Mouse (Mus musculus) megakaryocyte, embryonic 14.5 days (primary cell): ENCODE measurements at regions not wholly inside any gene's neighbourhood (a gene's known extent, or its start where the extent isn't known, plus 50 kb on each side); places are given as distances from the start of the nearest gene placed in this dataset.
A peak's percentile ranks its signal among the peaks of the same experiment; 100 is the strongest.

Experiments used
- H3K27me3 ChIP-seq: replicated peaks from 2 replicates; pipeline ENCODE3; 2012; ENCODE audit warnings: inconsistent platforms
- H3K36me3 ChIP-seq: replicated peaks from 2 replicates; pipeline ENCODE3; 2012; ENCODE audit warnings: low read length, inconsistent platforms, mixed read lengths
- H3K4me1 ChIP-seq: 2 replicates; pipeline ENCODE4 v1.6.1; 2012; ENCODE audit warnings: inconsistent platforms
- H3K4me3 ChIP-seq: replicated peaks from 2 replicates; pipeline ENCODE3; 2012; ENCODE audit warnings: moderate library complexity, mild to moderate bottlenecking, inconsistent platforms
- H3K9me3 ChIP-seq: 2 replicates; pipeline ENCODE4 v1.6.1; 2012; ENCODE audit warnings: inconsistent platforms
- FLI1 ChIP-seq: IDR thresholded peaks from 2 replicates; pipeline ENCODE4 v1.6.1; 2012; ENCODE audit warnings: low read length, inconsistent platforms, mixed read lengths
- GATA1 ChIP-seq: IDR thresholded peaks from 3 replicates; pipeline ENCODE4 v1.6.1; 2012; ENCODE audit warnings: mixed read lengths, low read length, inconsistent platforms, borderline replicate concordance

DNA sequence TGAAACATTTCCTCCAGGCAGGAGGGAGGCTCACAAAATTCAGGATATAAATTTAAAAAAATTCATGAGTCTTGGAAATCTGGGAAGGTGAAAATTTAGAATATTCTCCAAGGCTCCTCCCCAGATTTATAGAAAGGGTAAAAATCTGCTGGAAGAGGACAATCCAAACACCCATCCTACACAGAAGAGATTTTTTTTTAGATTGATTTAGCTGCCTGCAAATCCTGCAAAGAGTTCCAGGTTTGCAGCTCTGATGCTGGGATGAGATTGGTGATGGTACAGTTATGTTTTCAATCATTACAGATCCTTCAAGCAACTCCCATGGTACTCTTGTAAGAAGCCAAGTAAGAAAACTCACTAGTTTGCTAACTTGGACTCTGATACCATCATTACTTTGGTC is 127.8 kb downstream of the Otor start:
- Histone ChIP-seq H3K4me1 (no peaks in the 10 kb centered on the region), H3K27me3 (no peaks in the 10 kb centered on the region), H3K4me3 (no peak overlapping the region), H3K9me3 (no peaks in the 10 kb centered on the region), H3K36me3 (no peaks in the 10 kb centered on the region)
- TF ChIP-seq FLI1 = no peak

DNA sequence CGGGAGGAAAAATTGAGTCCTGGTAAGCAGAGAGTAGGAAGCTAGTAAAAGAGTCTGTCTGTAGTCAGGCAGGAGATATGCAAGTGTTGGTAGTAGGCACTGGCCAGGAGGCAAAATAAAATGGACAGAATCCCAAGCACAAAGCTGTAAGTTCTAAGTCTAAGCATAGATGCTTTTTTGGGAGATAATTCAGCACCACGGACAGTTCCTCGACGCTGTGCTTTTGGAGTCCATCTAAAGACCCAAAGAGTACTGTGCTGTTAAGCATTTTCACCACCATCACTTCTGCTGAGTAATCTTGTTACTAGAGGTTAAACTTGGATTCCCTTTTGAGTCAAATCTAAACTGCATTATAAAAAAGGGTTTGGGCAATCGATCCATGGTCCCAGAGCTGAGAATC is 128.9 kb downstream of the Otor start:
- no peak overlapping the region for H3K4me3 ChIP-seq
- no peaks in the 10 kb centered on the region for H3K9me3 ChIP-seq
- H3K27me3 ChIP-seq = no peaks in the 10 kb centered on the region
- no peaks in the 10 kb centered on the region for H3K4me1 ChIP-seq
- no peaks in the 10 kb centered on the region for H3K36me3 ChIP-seq
- TF ChIP-seq FLI1 = no peak
- no peak for TF ChIP-seq GATA1

DNA sequence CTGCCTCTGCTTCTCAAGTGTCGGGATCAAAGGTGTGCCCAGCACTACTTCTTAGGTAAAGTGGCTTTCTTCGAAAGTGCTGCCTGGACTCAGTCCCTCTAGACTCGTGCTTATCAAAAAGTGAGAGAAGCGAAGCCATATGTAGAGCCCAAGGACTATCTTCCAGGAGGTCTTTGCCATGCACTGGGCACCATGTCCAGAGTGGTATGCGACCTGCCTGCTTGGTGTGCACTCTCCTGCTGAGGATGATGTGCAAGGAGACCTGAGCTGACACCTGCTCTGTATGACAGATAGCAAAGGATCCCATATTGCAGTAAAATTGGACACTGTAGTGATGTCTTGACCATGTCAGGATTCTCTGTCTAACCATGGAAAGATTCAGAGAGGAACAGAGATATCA is 139.0 kb downstream of the Otor start:
- Histone ChIP-seq H3K27me3 (no peaks in the 10 kb centered on the region), H3K36me3 (no peaks in the 10 kb centered on the region), H3K9me3 (peaks cover 61% of the 10 kb centered on the region), H3K4me1 (no peaks in the 10 kb centered on the region), H3K4me3 (peak overlapping the region; percentile 29)
- TF ChIP-seq FLI1 (no peak), GATA1 (no peak)

DNA sequence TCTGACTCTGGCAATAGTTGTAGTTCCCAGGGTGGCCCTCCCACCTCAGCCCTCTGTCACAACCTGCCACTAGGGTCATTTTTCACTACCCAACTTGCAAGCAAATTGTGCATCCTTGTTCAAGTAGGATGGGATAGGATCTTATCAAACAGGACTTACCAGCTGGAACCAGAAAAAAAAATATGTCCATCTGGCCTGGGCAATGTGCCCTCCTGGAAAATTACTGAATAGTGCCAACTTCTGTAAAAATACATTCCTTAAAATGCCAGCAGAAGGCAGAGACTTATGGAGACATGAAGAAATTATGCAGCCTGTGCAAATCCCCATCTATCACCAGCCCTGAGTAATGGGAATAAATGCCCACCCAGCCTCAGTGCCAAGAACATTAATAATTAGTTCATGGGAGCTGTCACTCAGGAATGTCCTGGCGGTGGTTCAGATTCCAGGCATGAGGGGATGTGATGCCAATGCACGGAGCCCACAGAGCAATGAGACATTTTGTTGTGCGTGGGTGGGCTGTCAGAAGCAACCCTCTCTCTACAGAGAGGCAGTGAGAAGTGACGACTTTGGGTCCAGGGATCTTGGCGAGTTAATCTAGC is 139.6 kb downstream of the Otor start:
- Histone ChIP-seq H3K9me3 (peaks cover 62% of the 10 kb centered on the region), H3K4me1 (no peaks in the 10 kb centered on the region), H3K36me3 (no peaks in the 10 kb centered on the region), H3K27me3 (no peaks in the 10 kb centered on the region), H3K4me3 (no peak overlapping the region)
- TF ChIP-seq GATA1 (no peak), FLI1 (no peak)

DNA sequence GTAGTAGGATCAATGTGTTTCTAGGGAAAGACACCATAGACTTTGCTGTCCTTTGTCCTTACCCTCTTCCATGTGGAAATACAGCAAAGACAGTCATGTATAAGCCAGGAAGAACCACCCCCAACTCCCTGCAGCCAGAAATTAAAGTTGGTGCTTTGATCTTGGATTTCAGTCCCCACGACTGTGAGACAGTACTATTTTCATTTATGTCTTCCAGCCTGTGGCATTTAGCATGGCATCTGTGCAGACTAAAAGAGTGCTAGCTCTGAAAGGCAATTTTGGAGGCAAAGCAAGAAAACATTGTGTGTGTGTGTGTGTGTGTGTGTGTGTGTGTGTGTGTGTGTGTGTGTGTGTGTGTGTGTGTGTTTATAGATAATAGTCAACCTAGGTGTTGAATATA is 144.1 kb downstream of the Otor start:
- TF ChIP-seq FLI1 = no peak
- no peak for TF ChIP-seq GATA1
- H3K9me3 ChIP-seq = peaks cover 47% of the 10 kb centered on the region
- H3K4me1 ChIP-seq = no peaks in the 10 kb centered on the region
- no peaks in the 10 kb centered on the region for H3K36me3 ChIP-seq
- H3K27me3 ChIP-seq = no peaks in the 10 kb centered on the region
- no peak overlapping the region for H3K4me3 ChIP-seq

DNA sequence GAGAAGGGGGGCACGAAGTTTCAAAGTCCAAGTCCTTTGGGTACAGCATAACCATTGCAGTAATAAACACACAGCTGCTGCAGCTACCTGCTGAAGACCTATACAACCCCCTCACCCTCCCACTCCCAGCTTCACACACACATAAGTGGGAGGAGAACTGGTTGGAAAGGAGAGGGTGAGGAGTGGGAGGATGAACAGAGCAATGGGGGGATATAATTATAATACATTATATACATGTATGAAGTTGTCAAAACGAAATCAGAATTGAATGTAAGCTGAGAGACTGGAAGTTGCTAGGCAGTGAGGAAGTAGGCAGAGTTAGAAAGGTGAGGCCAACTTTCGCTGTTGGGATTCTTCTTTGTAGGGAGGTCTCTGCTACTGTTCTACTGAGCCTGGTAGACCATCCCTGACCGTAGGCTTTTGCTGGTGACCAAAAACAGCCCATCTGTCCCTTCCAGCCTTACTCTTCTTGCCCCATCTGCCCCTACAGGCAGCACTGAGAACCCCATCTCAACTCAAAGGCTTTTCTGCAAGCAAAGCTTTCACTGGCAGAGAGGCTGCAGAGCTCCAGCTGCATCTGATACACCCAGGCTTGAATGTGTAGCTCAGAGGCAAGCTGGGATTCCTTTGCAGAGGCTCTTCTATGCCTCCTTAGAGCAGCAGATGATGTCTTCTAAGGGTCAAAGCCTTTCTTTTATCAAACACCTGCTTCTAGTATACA is 146.3 kb downstream of the Otor start:
- H3K4me3 ChIP-seq = no peak overlapping the region
- H3K36me3 ChIP-seq = no peaks in the 10 kb centered on the region
- H3K9me3 ChIP-seq = peaks cover 36% of the 10 kb centered on the region
- H3K27me3 ChIP-seq = no peaks in the 10 kb centered on the region
- H3K4me1 ChIP-seq = no peaks in the 10 kb centered on the region
- TF ChIP-seq GATA1 = no peak
- TF ChIP-seq FLI1 = no peak

DNA sequence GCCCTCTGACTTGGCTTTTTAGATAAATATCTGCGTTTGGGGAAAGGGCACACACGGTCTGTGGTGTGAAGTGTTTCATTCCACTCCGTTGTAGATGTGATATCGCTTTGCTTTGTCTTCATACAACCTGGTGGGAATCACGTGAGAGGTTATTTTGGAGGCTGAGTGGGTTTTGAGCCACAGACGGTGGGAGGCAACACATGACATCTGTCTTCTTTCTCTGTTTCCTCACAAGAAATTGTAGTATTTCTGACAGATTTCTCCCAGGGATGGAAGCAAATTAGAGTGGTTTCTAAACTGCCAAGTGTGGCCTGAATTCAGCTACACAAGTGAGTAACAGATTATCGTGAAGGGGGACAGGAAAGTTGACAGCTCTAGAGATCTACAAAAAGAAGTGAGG is 155.5 kb downstream of the Otor start:
- H3K27me3 ChIP-seq = no peaks in the 10 kb centered on the region
- no peaks in the 10 kb centered on the region for H3K36me3 ChIP-seq
- H3K4me1 ChIP-seq = no peaks in the 10 kb centered on the region
- H3K4me3 ChIP-seq = no peak overlapping the region
- TF ChIP-seq GATA1 (no peak), FLI1 (no peak)
- H3K9me3 ChIP-seq = no peaks in the 10 kb centered on the region

DNA sequence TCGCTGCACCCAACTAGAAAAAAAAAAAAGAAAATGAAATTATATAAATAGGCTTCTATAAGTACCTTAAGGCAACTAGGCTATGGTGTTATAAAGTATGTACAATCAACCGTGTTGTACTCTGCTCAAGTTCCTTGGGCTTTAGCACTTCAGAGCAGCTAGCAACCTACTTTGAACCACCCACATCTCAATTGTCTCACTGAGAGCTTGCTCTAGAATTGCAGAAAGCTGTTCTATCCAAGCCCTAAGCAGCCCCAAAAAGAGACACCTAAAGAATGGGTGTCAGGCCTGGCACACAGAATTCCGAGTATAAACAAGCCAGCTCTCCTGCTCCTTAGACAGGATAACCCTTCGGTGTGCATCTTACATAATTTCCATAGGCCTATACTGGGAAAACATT is 162.0 kb downstream of the Otor start:
- H3K9me3 ChIP-seq = 0 out of 2 replicates have a peak, but pooled peaks cover 3% of the 10 kb centered on the region
- H3K36me3 ChIP-seq = no peaks in the 10 kb centered on the region
- H3K27me3 ChIP-seq = no peaks in the 10 kb centered on the region
- TF ChIP-seq FLI1 (no peak), GATA1 (no peak)
- no peaks in the 10 kb centered on the region for H3K4me1 ChIP-seq
- H3K4me3 ChIP-seq = no peak overlapping the region

DNA sequence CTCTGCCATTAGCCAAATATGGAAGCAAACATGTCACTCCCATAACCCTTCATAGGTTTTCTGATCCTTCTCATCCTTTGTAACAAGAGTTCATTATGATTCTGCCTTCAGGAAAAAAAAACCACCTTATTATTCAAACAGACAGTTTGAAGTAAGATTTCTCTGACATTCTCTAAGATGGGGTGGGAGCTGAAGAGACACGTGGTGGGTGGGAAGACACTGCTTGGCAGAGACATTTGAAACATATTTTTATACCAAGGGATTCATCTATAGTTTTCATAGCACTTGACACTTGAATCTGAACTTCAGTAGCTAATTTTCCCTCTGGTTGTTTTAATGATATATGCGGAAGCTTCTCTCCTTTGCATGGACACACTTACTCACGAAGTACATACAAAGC is 165.5 kb downstream of the Otor start:
- TF ChIP-seq FLI1 (no peak), GATA1 (no peak)
- Histone ChIP-seq H3K36me3 (no peaks in the 10 kb centered on the region), H3K4me3 (no peak overlapping the region), H3K4me1 (no peaks in the 10 kb centered on the region), H3K27me3 (no peaks in the 10 kb centered on the region), H3K9me3 (peaks cover 12% of the 10 kb centered on the region; the same call in 1 of the 2 replicates)

DNA sequence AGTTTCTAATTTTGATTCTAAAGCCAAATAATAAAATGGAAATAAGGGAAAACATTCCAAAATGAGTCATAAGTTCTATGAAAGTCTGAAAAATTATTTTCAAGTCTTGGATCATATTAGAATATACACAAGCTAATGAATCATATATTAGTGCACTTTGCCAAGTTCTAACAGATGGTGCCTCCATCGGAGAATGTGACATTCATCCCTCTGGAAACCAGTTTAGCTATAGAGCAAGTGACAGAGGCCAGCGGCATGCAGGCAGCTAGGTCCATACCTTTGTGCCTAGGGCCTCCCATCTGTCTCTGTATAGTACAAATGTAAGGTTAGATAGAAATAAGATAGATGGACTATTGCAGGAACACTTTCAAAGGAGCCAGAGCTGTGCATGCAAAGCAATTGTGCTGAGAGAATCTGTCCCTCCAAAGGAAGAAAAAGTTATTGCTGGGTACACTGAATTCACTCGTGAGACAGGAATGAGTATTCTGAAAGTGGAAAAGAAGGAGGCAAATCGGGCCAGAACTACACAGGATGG is 167.9 kb downstream of the Otor start:
- Histone ChIP-seq H3K4me3 (no peak overlapping the region), H3K9me3 (peaks cover 12% of the 10 kb centered on the region; the same call in 1 of the 2 replicates), H3K4me1 (no peaks in the 10 kb centered on the region), H3K36me3 (no peaks in the 10 kb centered on the region), H3K27me3 (no peaks in the 10 kb centered on the region)
- TF ChIP-seq FLI1 = no peak
- TF ChIP-seq GATA1 = no peak
